Mouse (Mus musculus): ENCODE measurements at regions not wholly inside any gene's neighbourhood (a gene's known extent, or its start where the extent isn't known, plus 50 kb on each side); places are given as distances from the start of the nearest gene placed in this dataset.

GRCm38 (mm10) chr13:44235236-44235635, 450.7 kb downstream of the Cd83 start:
- H3K9ac ChIP-seq (ENCODE audit: low read length) = no peak overlapping the region
- no peaks in the 10 kb centered on the region for H3K27me3 ChIP-seq (ENCODE audit: control insufficient read depth, insufficient read depth, low read length)
- no peak overlapping the region for H3K4me3 ChIP-seq (ENCODE audit: low read depth, low read length)
- no peaks in the 10 kb centered on the region for H3K9me3 ChIP-seq (ENCODE audit: control insufficient read depth, low read length)
- 90% methylated on average over 5 of the region's 5 CpGs for WGBS
- H3K36me3 ChIP-seq (ENCODE audit: control insufficient read depth, insufficient read depth, low read length) = no peaks in the 10 kb centered on the region
- DNase-seq (ENCODE audit: low spot score) = no peak
- ATAC-seq (ENCODE audit: insufficient number of reproducible peaks, low FRiP score, low TSS enrichment, low read depth) = no peak
- no peak overlapping the region for H3K4me2 ChIP-seq (ENCODE audit: low read depth, severe bottlenecking)
- H3K27ac ChIP-seq (replicated peaks; ENCODE audit: low read depth, low read length) = no peak overlapping the region
- peaks cover 24% of the 10 kb centered on the region for H3K4me1 ChIP-seq (ENCODE audit: control insufficient read depth, insufficient read depth, low read length)

- DNase-seq (ENCODE audit: low spot score) (no peak), ATAC-seq (ENCODE audit: insufficient number of reproducible peaks, low FRiP score, low TSS enrichment, low read depth) (no peak)
- WGBS = 90% methylated on average over 2 of the region's 2 CpGs
Observed at GRCm38 (mm10) chr13:44235941-44236340, 451.4 kb downstream of the Cd83 start.

GRCm38 (mm10) chr13:44238308-44238707, 453.7 kb downstream of the Cd83 start:
- ATAC-seq (ENCODE audit: insufficient number of reproducible peaks, low FRiP score, low TSS enrichment, low read depth) (no peak), DNase-seq (ENCODE audit: low spot score) (no peak)
- no peak overlapping the region for H3K27ac ChIP-seq (replicated peaks; ENCODE audit: low read depth, low read length)
- no peaks in the 10 kb centered on the region for H3K27me3 ChIP-seq (ENCODE audit: control insufficient read depth, insufficient read depth, low read length)
- H3K4me1 ChIP-seq (ENCODE audit: control insufficient read depth, insufficient read depth, low read length) = no peaks in the 10 kb centered on the region
- no peak overlapping the region for H3K4me3 ChIP-seq (ENCODE audit: low read depth, low read length)
- H3K36me3 ChIP-seq (ENCODE audit: control insufficient read depth, insufficient read depth, low read length) = no peaks in the 10 kb centered on the region
- WGBS = 66% methylated on average over 11 of the region's 11 CpGs
- H3K9ac ChIP-seq (ENCODE audit: low read length) = no peak overlapping the region
- no peaks in the 10 kb centered on the region for H3K9me3 ChIP-seq (ENCODE audit: control insufficient read depth, low read length)
- H3K4me2 ChIP-seq (ENCODE audit: low read depth, severe bottlenecking) = no peak overlapping the region

More at GRCm38 (mm10) chr13:44235941-44236340, 451.4 kb downstream of the Cd83 start:
- no peak overlapping the region for H3K27ac ChIP-seq (replicated peaks; ENCODE audit: low read depth, low read length)
- H3K9ac ChIP-seq (ENCODE audit: low read length) = no peak overlapping the region
- no peaks in the 10 kb centered on the region for H3K9me3 ChIP-seq (ENCODE audit: control insufficient read depth, low read length)
- peaks cover 18% of the 10 kb centered on the region for H3K4me1 ChIP-seq (ENCODE audit: control insufficient read depth, insufficient read depth, low read length)
- H3K4me2 ChIP-seq (ENCODE audit: low read depth, severe bottlenecking) = no peak overlapping the region
- no peaks in the 10 kb centered on the region for H3K27me3 ChIP-seq (ENCODE audit: control insufficient read depth, insufficient read depth, low read length)
- H3K36me3 ChIP-seq (ENCODE audit: control insufficient read depth, insufficient read depth, low read length) = no peaks in the 10 kb centered on the region
- no peak overlapping the region for H3K4me3 ChIP-seq (ENCODE audit: low read depth, low read length)

GRCm38 (mm10) chr13:44243211-44243610, 458.6 kb downstream of the Cd83 start:
- ATAC-seq (ENCODE audit: insufficient number of reproducible peaks, low FRiP score, low TSS enrichment, low read depth) = no peak

GRCm38 (mm10) chr13:44246714-44247251, 462.2 kb downstream of the Cd83 start:
- H3K27ac ChIP-seq (replicated peaks; ENCODE audit: low read depth, low read length) = no peak overlapping the region
- no peak for ATAC-seq (ENCODE audit: insufficient number of reproducible peaks, low FRiP score, low TSS enrichment, low read depth)
- H3K4me1 ChIP-seq (ENCODE audit: control insufficient read depth, insufficient read depth, low read length) = peaks cover 9% of the 10 kb centered on the region
- H3K9ac ChIP-seq (ENCODE audit: low read length) = no peak overlapping the region
- 90% methylated on average over 7 of the region's 7 CpGs for WGBS
- no peaks in the 10 kb centered on the region for H3K36me3 ChIP-seq (ENCODE audit: control insufficient read depth, insufficient read depth, low read length)
- DNase-seq (ENCODE audit: low spot score) = no peak
- no peak overlapping the region for H3K4me3 ChIP-seq (ENCODE audit: low read depth, low read length)
- H3K9me3 ChIP-seq (ENCODE audit: control insufficient read depth, low read length) = no peaks in the 10 kb centered on the region
- no peak overlapping the region for H3K4me2 ChIP-seq (ENCODE audit: low read depth, severe bottlenecking)
- H3K27me3 ChIP-seq (ENCODE audit: control insufficient read depth, insufficient read depth, low read length) = no peaks in the 10 kb centered on the region

More at GRCm38 (mm10) chr13:44243211-44243610, 458.6 kb downstream of the Cd83 start:
- no peak overlapping the region for H3K9ac ChIP-seq (ENCODE audit: low read length)
- H3K9me3 ChIP-seq (ENCODE audit: control insufficient read depth, low read length) = no peaks in the 10 kb centered on the region
- H3K4me2 ChIP-seq (ENCODE audit: low read depth, severe bottlenecking) = no peak overlapping the region
- WGBS = 90% methylated on average over 6 of the region's 6 CpGs
- H3K27me3 ChIP-seq (ENCODE audit: control insufficient read depth, insufficient read depth, low read length) = no peaks in the 10 kb centered on the region
- H3K4me1 ChIP-seq (ENCODE audit: control insufficient read depth, insufficient read depth, low read length) = peaks cover 7% of the 10 kb centered on the region
- H3K36me3 ChIP-seq (ENCODE audit: control insufficient read depth, insufficient read depth, low read length) = no peaks in the 10 kb centered on the region
- no peak overlapping the region for H3K4me3 ChIP-seq (ENCODE audit: low read depth, low read length)
- H3K27ac ChIP-seq (replicated peaks; ENCODE audit: low read depth, low read length) = no peak overlapping the region
- DNase-seq (ENCODE audit: low spot score) = no peak

- H3K9ac ChIP-seq (ENCODE audit: low read length) = no peak overlapping the region
- no peaks in the 10 kb centered on the region for H3K36me3 ChIP-seq (ENCODE audit: control insufficient read depth, insufficient read depth, low read length)
- H3K27me3 ChIP-seq (ENCODE audit: control insufficient read depth, insufficient read depth, low read length) = no peaks in the 10 kb centered on the region
- H3K4me1 ChIP-seq (ENCODE audit: control insufficient read depth, insufficient read depth, low read length) = peaks cover 9% of the 10 kb centered on the region
- no peaks in the 10 kb centered on the region for H3K9me3 ChIP-seq (ENCODE audit: control insufficient read depth, low read length)
- H3K4me2 ChIP-seq (ENCODE audit: low read depth, severe bottlenecking) = no peak overlapping the region
- H3K4me3 ChIP-seq (ENCODE audit: low read depth, low read length) = no peak overlapping the region
- DNase-seq (ENCODE audit: low spot score) (no peak), ATAC-seq (ENCODE audit: insufficient number of reproducible peaks, low FRiP score, low TSS enrichment, low read depth) (no peak)
- H3K27ac ChIP-seq (replicated peaks; ENCODE audit: low read depth, low read length) = no peak overlapping the region
- 66% methylated on average over 11 of the region's 11 CpGs for WGBS
Observed at GRCm38 (mm10) chr13:44247861-44248260, 463.3 kb downstream of the Cd83 start.

- no peak for DNase-seq (ENCODE audit: low spot score)
Observed at GRCm38 (mm10) chr13:44248401-44248800, 463.8 kb downstream of the Cd83 start.

GRCm38 (mm10) chr13:44249119-44249518, 464.5 kb downstream of the Cd83 start:
- H3K9me3 ChIP-seq (ENCODE audit: control insufficient read depth, low read length) = no peaks in the 10 kb centered on the region
- H3K4me3 ChIP-seq (ENCODE audit: low read depth, low read length) = no peak overlapping the region
- DNase-seq (ENCODE audit: low spot score) (no peak), ATAC-seq (ENCODE audit: insufficient number of reproducible peaks, low FRiP score, low TSS enrichment, low read depth) (no peak)
- H3K4me2 ChIP-seq (ENCODE audit: low read depth, severe bottlenecking) = no peak overlapping the region
- WGBS = 78% methylated on average over 2 of the region's 2 CpGs
- H3K4me1 ChIP-seq (ENCODE audit: control insufficient read depth, insufficient read depth, low read length) = peaks cover 9% of the 10 kb centered on the region
- H3K36me3 ChIP-seq (ENCODE audit: control insufficient read depth, insufficient read depth, low read length) = no peaks in the 10 kb centered on the region
- H3K27ac ChIP-seq (replicated peaks; ENCODE audit: low read depth, low read length) = no peak overlapping the region
- H3K9ac ChIP-seq (ENCODE audit: low read length) = no peak overlapping the region
- no peaks in the 10 kb centered on the region for H3K27me3 ChIP-seq (ENCODE audit: control insufficient read depth, insufficient read depth, low read length)

More at GRCm38 (mm10) chr13:44248401-44248800, 463.8 kb downstream of the Cd83 start:
- no peaks in the 10 kb centered on the region for H3K9me3 ChIP-seq (ENCODE audit: control insufficient read depth, low read length)
- H3K27me3 ChIP-seq (ENCODE audit: control insufficient read depth, insufficient read depth, low read length) = no peaks in the 10 kb centered on the region
- no peaks in the 10 kb centered on the region for H3K36me3 ChIP-seq (ENCODE audit: control insufficient read depth, insufficient read depth, low read length)
- H3K9ac ChIP-seq (ENCODE audit: low read length) = no peak overlapping the region
- H3K27ac ChIP-seq (replicated peaks; ENCODE audit: low read depth, low read length) = no peak overlapping the region
- no peak overlapping the region for H3K4me3 ChIP-seq (ENCODE audit: low read depth, low read length)
- ATAC-seq (ENCODE audit: insufficient number of reproducible peaks, low FRiP score, low TSS enrichment, low read depth) = no peak
- WGBS = 37% methylated on average over 8 of the region's 8 CpGs
- H3K4me1 ChIP-seq (ENCODE audit: control insufficient read depth, insufficient read depth, low read length) = peaks cover 9% of the 10 kb centered on the region
- no peak overlapping the region for H3K4me2 ChIP-seq (ENCODE audit: low read depth, severe bottlenecking)
